Mouse (Mus musculus) spleen, adult 2 months (tissue): ENCODE results near the gene Gtf2ird1. TPM values are rescaled to one million over a fixed set of nuclear protein-coding genes. Genes with fewer than 3 reads are reported as not detected.

Source experiments
- DNase-seq, 2 experiments: peaks; one replicate each; pipeline versions ENCODE4 v3.0.0 to v3.0.0-alpha.2; 2012 to 2021; ENCODE audit warnings: low spot score in 2 of 2, low read depth in 1 of 2
- H3K27ac ChIP-seq: fragments of 200-500 bp; 2 replicates; pipeline ENCODE4 v1.5.1; 2012; ENCODE audit warnings: low read length, inconsistent platforms; ENCODE audit not compliant: insufficient read depth
- H3K27me3 ChIP-seq: fragments of 200-500 bp; 2 replicates; pipeline ENCODE4 v1.6.1; 2012; ENCODE audit warnings: mild to moderate bottlenecking, moderate library complexity, low read length, inconsistent platforms; ENCODE audit not compliant: control insufficient read depth, insufficient read depth
- H3K36me3 ChIP-seq: fragments of 200-500 bp; 2 replicates; pipeline ENCODE4 v1.6.1; 2012; ENCODE audit warnings: mild to moderate bottlenecking, low read length, inconsistent platforms; ENCODE audit not compliant: control insufficient read depth, insufficient read depth
- H3K4me1 ChIP-seq: fragments of 200-500 bp; 2 replicates; pipeline ENCODE4 v1.6.1; 2011; ENCODE audit warnings: inconsistent platforms; ENCODE audit not compliant: control insufficient read depth, insufficient read depth, insufficient read length
- H3K4me3 ChIP-seq: fragments of 200-500 bp; 2 replicates; pipeline ENCODE4 v1.5.1; 2011; ENCODE audit warnings: mild to moderate bottlenecking, inconsistent platforms; ENCODE audit not compliant: insufficient read depth, insufficient read length; ENCODE audit errors: extremely low read depth
- CTCF ChIP-seq: fragments of 200-500 bp; IDR thresholded peaks from 2 replicates; pipeline ENCODE4 v1.5.1; 2011; ENCODE audit warnings: mild to moderate bottlenecking, inconsistent platforms; ENCODE audit not compliant: insufficient read depth, insufficient read length, insufficient replicate concordance; ENCODE audit errors: extremely low read depth
- POLR2A ChIP-seq: fragments of 200-500 bp; IDR thresholded peaks from 2 replicates; pipeline ENCODE4 v1.6.1; 2011; ENCODE audit warnings: low read depth, low read length, inconsistent platforms
- WGBS: fragments of 180-500 bp; shearing (Covaris S2); methylation state at CpG from one replicate; pipeline ENCODE4 v1.1.7; 2018; 5-methylcytosine and 5-hydroxymethylcytosine counted together
- polyA plus RNA-seq: library from polyadenylated mRNA; depleted of rRNA; stranded (reverse); fragments of >200 nt; gene quantifications from 2 replicates; pipeline ENCODE4 v1.2.3, GENCODE M21; 2012

Gene Gtf2ird1
- polyA plus RNA-seq, 1 experiment = 12.1 TPM

DNA sequence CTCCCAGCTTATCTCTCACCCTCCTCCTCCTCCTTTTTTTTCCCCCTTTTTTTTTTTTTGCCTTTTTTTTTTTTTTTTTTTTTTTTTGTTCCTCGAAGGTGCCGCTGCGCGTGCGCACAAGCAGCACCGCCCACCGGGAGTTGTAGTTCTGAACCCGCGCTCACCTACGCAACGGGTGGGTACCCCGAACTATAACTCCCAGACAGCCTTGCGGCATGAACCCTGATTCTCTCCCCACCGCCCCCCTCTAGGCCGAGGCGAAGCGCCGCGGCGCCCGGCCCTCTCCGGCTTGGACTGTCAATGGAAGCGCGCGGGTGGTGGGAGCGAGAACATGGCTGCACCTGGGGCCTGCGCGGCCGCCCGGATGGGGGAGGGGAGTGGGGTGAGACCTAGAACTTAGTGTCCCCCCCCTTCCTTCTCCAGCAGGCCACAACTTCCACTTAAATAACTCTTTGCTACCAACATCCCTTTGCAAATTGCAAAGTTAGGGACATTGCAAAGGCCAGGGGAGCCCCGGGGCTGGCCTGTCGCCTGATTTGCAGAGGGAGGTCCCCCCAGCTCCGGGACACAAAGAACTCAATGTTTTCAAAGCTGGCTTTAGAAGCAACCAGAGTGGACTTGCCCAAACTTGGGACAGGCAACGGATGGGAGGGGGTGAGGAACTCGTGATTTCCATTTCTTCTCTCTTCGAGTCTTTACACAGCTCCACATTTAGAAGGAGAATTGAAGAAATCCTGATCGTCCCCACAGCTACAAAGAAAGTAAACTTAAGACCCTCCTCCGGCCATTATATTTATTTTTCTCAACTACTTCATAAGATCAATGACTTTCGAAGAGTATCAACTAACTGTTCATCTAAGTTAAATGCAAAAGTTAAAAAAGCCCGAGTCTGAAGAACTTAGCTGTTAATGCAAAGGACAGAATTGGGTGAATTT is 141.6 kb downstream of the Gtf2ird1 start, which contains the start of gene Gtf2i:
Gene Gtf2i, minus strand, starts transcription at position 73 of the 935 bp plus-strand sequence.
- TF ChIP-seq CTCF (no peak), POLR2A (no peak; the same call in 1 of the 2 replicates)
- no peaks in the 10 kb centered on the region for H3K27me3 ChIP-seq
- peaks cover 4% of the 10 kb centered on the region for H3K4me1 ChIP-seq
- peak; percentile 87 to 91 for DNase-seq
- H3K27ac ChIP-seq = peak within 1 kb of the TSS; percentile 96
- H3K4me3 ChIP-seq = peak within 1 kb of the TSS; percentile 97
- no peaks in the 10 kb centered on the region for H3K36me3 ChIP-seq
- WGBS = under 1% methylated on average over 40 of the region's 40 CpGs

DNA sequence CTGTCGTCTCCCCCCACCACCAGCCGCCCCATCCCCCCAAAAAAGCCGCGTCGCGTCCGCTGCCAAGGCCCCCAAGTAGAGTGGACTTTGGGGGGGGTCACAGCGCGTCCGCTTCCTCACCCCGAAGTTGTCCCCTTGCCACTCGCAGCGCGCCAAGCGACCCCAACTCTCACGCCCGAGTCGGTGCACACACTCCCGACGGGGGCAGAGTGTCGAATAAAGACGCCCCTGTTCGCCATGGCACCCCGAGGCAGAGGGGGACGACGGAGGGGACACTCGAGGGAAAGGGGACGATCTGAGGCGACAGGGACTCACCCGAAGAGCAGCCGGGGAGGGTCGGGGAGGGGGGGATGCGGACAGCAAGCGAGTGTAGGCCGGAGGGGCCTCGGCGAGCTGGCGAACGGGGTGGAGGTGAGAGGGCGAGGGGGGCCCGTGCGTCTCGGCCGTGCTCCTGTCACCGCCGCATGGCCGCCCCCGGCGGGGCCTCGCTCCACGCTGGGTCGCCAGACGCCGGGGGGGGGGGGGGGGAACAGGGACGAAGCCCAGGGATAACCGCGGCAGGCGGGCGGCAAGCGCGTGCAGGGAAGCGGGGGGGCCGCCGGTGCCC is 142.3 kb downstream of the Gtf2ird1 start:
- H3K4me3 ChIP-seq = peak overlapping the region; percentile 97
- peak overlapping the region; percentile 96 for H3K27ac ChIP-seq
- 0 out of 2 replicates have a peak, but pooled peaks cover 1% of the 10 kb centered on the region for H3K36me3 ChIP-seq
- no peaks in the 10 kb centered on the region for H3K27me3 ChIP-seq
- no peak for TF ChIP-seq POLR2A
- TF ChIP-seq CTCF = no peak
- peaks cover 4% of the 10 kb centered on the region for H3K4me1 ChIP-seq
- peak in 1 of 2 experiments; percentile 19 for DNase-seq
- WGBS = 2% methylated on average over 57 of the region's 64 CpGs

- H3K36me3 ChIP-seq = 0 out of 2 replicates have a peak, but pooled peaks cover 2% of the 10 kb centered on the region
- H3K4me3 ChIP-seq = peak overlapping the region; percentile 97
- DNase-seq = peak; percentile 54 to 84
- peak overlapping the region; percentile 96 for H3K27ac ChIP-seq
- under 1% methylated on average over 63 of the region's 68 CpGs for WGBS
- TF ChIP-seq POLR2A = peak; percentile 22; the same call in 1 of the 2 replicates
- TF ChIP-seq CTCF = no peak
- H3K4me1 ChIP-seq = peaks cover 4% of the 10 kb centered on the region
- H3K27me3 ChIP-seq = no peaks in the 10 kb centered on the region
Observed at GRCm38 (mm10) chr5:134313451-134314067, 143.0 kb downstream of the Gtf2ird1 start.

- WGBS = 14% methylated on average over 19 of the region's 19 CpGs
- DNase-seq = no peak
Observed at GRCm38 (mm10) chr5:134312691-134313450, 143.6 kb downstream of the Gtf2ird1 start.

DNA sequence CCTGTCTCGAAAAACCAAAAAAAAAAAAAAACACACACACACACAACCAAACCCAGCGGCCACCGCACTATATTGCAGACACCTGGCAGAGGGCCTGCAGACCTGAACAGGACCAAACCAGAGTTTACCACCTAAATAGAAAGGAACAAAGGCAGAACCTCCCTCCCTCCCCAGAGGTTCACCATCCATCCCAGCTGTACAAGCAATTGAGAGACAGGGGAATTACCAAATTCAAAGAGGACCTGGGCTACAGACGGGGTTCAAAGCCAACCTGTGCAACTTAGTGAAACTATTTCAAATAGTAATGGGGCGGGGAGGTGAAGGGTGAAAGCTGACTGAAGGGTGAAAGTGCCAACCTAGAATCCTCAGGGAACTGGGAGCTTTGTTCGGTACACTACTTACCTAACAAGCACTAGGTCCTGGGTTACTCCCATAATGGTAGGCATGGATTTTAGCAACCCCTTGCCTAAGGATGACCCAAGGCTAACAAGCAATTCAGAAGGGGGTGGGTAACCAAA is 144.6 kb downstream of the Gtf2ird1 start:
- 80% methylated on average over 6 of the region's 6 CpGs for WGBS
- H3K4me1 ChIP-seq = peaks cover 4% of the 10 kb centered on the region
- H3K4me3 ChIP-seq = no peak overlapping the region
- H3K27ac ChIP-seq = no peak overlapping the region
- no peak for DNase-seq
- TF ChIP-seq CTCF = no peak
- no peak for TF ChIP-seq POLR2A
- no peaks in the 10 kb centered on the region for H3K27me3 ChIP-seq
- 0 out of 2 replicates have a peak, but pooled peaks cover 2% of the 10 kb centered on the region for H3K36me3 ChIP-seq

More at GRCm38 (mm10) chr5:134312691-134313450, 143.6 kb downstream of the Gtf2ird1 start:
- peak overlapping the region; percentile 97 for H3K4me3 ChIP-seq
- H3K27ac ChIP-seq = peak overlapping the region; percentile 96
- H3K4me1 ChIP-seq = peaks cover 4% of the 10 kb centered on the region
- TF ChIP-seq CTCF (no peak), POLR2A (no peak)
- H3K36me3 ChIP-seq = 0 out of 2 replicates have a peak, but pooled peaks cover 2% of the 10 kb centered on the region
- no peaks in the 10 kb centered on the region for H3K27me3 ChIP-seq

DNA sequence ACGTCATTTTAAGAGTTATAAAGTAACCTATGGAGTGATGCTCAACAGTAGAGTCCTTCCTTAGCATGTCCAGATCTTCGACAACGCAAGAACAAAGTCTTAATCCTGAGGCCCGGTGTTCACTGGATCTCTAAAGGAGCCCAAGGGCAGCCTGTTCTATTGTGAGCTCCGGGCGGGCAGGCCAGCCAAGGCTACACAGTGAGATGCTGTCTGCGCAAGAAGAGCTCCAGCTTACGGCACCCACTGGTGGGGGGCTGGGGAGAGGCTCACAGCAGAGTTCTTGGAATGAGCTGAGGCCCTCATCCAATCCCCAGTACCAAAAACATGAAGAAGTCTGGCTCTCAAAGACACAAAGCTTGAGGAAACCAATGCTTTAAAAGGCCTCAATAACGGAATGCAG is 146.3 kb downstream of the Gtf2ird1 start:
- WGBS = 89% methylated on average over 9 of the region's 9 CpGs
- no peak for TF ChIP-seq CTCF
- TF ChIP-seq POLR2A = no peak
- peaks cover 4% of the 10 kb centered on the region; the same call in 1 of the 2 replicates for H3K36me3 ChIP-seq
- no peak overlapping the region for H3K27ac ChIP-seq
- peaks cover 4% of the 10 kb centered on the region for H3K4me1 ChIP-seq
- DNase-seq = no peak
- H3K27me3 ChIP-seq = no peaks in the 10 kb centered on the region
- H3K4me3 ChIP-seq = no peak overlapping the region
